Mouse (Mus musculus) spleen, adult 12 weeks (tissue): ENCODE measurements around the gene Zfp458.
"Not testable (repeated sequence)": the region's sequence is repeated elsewhere in the genome, so short reads cannot be mapped to it uniquely, and the experiment has no call there.

ENCODE experiments used
- DNase-seq: peaks from one replicate; pipeline ENCODE4 v3.0.0; 2022; ENCODE audit warnings: low spot score

The Zfp458 gene

DNA sequence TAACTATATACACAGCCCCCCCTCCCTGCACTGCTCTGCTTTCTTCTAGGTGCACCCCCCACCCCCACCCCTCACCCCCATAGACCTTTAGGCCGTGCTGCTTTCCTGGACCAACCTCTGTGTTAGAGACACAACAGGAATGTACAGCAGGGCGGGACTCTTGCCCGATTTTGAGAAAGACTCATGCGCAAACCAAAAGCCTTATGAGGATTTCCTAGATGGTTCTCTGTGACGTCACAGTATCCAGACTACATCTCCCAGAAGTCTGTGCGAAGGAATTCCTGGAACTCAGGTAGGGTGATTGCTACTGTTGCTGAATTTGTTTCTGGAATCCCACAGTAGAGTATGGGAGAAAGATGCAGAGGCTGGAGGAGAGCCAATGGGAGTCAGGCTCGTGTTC, at the start of gene Zfp458:
Gene Zfp458 (minus strand): TSS at position 153 of the 400 bp plus-strand sequence.
- no peak for DNase-seq

DNA sequence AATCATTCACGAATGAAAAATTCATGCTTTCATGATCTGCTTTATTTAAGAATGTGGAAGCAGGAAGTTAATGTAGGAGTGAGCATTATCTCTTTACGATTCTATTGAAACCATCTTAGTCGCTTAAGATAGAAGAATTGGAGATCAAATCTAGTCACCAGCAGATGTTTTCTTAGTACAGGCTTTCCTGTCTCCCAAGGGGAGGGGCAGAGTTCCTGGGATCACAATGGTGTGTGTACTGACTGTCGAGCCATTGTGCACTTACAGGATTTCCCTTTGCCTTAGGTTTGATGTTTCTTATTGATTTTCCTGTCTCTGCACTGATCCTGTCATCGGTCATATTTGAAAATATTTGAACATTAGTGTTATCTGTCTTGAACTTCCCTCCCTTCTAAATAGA, 28.5 kb upstream of the Zfp458 start:
- no peak for DNase-seq

DNA sequence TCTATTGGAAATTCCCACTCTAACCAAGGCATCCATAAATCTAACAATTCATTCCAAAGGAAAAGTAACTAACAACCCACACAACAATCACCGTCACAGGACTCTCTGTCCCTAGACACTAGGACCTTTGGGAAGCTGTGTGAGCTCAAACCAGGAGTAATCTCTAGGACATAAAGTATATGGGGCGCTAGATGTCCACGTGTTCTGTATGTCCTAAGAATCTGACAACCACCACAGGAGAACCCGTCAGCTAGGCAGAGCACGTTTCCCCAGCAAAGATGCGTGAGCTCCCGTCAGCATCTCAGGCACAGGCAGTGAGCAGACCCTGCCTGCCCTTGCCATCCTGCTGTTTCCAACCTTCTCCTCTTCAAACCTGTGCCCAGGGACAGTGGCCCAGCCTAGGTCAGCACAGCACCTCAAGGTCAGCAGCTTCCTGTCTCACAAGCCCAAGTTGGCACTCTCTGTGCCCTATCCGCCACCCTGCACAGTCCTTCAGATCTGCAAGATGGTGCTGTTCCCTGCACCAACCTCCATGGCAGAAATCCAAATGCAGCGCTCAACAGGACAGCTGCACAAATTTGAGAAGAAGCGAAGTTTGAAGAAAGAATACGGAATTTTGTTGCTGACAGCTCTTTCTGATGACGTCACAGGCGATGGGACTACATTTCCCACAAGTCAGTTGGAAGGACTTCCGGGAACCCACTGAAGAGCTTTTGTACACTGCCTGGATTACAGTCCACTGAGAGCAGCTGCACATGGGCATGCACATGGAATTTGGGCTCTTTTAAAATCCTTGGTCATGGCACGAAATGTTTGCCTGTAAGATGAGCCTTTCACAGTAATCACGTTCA, 27.8 kb upstream of the Zfp458 start, which contains the start of gene Zfp457:
Gene Zfp457 (minus strand): TSS at position 664 of the 851 bp plus-strand sequence.
- peak; percentile 75 for DNase-seq

DNA sequence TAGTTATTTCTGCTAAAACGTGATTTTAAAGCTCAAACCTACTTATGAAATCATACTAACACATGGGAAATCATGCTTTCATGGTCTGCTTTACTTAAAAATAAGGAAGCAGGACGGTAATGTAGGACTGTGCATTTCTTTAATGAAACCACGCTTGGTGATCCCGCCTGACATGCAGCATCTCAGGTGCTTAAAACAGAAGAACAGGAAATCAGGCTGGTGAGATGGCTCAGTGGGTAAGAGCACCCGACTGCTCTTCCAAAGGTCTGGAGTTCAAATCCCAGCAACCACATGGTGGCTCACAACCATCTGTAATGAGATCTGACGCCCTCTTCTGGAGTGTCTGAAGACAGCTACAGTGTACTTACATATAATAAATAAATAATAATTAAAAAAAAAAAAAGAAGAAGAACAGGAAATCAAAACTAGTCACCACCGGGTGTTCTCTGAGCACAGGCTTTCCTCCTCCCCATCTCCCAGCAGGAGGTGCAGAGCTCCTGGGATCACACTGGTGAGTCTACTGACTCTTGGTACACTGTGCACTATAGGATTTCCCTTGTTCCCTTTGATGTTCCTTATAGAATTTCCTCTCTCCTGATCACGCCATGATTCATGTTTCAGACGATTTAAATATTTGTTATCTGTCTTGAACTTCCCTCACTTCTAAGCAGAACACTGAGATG, 8.7 kb downstream of the Zfp458 start:
- DNase-seq = not testable (repeated sequence)

DNA sequence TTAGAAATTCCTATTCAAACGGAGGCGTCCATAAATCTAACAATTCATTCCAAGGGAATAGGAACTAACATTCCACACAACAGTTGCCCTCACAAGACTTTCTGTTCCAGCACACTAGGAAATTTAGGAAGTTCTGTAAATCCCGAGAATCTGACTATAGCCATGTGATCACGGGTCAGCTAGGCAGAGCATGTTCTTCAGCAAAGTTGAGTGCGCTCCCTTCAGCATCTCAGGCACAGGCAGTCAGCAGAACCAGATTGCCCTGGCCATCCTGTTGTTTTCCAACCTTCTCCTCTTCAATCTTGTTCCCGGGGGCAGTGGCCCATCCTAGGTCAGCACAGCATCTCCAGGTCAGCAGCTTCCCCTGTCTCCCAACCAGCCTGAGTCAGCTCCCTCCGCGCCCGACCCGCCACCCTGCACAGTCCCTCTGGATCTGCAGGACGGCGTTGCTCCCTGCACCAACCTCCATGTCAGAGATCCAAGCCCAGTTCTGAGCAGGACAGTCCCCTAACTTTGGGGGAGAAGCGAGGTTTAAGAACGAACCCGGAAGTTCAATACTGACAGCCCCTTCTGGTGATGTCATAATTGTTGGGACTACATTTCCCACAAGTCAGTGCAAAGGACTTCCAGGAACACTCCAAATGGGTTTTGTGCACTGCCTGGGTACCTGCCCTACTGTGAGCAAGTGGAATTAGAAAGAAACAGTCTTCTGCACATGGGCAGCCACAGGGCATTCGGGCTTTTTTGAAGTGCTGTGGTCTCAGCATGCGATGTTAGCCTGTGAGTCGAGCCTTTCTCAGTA, 9.5 kb downstream of the Zfp458 start:
- peak; percentile 52 for DNase-seq

DNA sequence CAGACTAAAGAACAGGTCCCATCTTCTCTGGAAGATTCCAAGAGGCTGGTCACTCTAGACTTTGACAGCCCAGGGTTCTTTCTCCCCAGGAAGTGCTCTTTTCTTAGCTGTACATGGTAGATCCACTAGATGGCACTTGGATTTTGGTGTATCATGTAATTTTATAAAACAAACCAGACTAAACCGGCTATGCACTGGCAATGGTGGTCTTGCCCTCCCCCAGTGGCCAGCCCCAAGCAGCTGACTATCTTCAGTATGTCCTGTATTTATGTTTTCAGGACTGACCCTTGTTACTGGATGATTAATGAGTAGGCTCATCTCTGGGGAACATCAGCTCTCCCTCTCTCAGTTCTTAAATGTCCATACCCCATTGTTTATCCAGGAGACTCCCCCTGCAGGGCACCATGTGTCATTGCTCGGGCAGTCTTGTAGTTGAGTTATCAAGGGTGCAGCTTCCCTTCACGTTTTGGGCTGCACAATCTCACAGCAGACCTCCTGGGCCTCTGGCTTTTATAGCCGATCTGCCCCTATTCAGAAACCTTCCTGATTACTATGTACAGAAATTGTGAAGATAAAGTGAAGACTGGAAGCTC, 64.2 kb downstream of the Zfp458 start:
- DNase-seq = no peak
